Mouse (Mus musculus) cerebellum, postnatal 25 days (tissue): ENCODE data around the gene Gm21256.
"Not testable (repeated sequence)": the region's sequence is repeated elsewhere in the genome, so short reads cannot be mapped to it uniquely, and the experiment has no call there.

Experiments used
- DNase-seq, 2 experiments: peaks; one replicate each; pipeline ENCODE4 v3.0.0; 2021; ENCODE audit warnings: mixed read lengths in 2 of 2

The Gm21256 gene

DNA sequence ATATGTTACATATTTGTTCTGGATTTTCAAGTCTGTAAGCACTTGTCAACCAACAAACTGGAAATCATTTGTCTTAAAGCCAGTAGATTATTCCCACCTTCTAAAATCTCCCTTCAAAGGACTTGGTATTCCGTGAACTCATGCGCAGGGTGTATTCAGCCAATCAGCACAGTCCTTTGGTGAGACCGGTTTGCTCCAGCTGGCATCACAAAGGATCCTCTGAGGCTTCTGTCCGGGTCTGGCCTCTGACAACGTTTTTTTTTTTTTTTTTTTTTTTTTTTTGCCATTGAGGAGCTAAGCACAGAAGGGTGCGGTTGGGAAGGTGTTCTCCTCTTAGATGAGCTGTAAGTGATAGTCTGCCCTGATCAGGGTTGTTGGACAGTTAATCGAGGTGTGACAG, at the start of gene Gm21256:
TSS of gene Gm21256 (plus strand) at position 301 of the 400 bp plus-strand sequence.
- DNase-seq, result not testable (repeated sequence)
